Mouse (Mus musculus): Measurements from ENCODE around the gene Fxyd5.

The Fxyd5 gene

GRCm38 (mm10) chr7:30988519-30989162 is 53.6 kb downstream of the Fxyd5 start:
- DNase-seq (ENCODE audit: low spot score in 2 of 2), result no peak

GRCm38 (mm10) chr7:30985357-30985756 is 56.9 kb downstream of the Fxyd5 start:
- DNase-seq (ENCODE audit: low spot score in 2 of 2), result no peak

Measured in spleen, postnatal 36 days (tissue).